In genomic region chr1:136588908-136589307, GRCm38 (mm10) we compare ENCODE assay signal across 8 mouse cellular contexts. TPM values are rescaled to one million over a fixed set of nuclear protein-coding genes. Genes with fewer than 3 reads are reported as not detected.
A peak's percentile ranks its signal among the peaks of the same experiment; 100 is the strongest.
DNase-seq lines count a peak whose midpoint lies in the region; ATAC-seq and TF ChIP-seq lines count a peak whose summit lies in the region.

No protein-coding gene starts in this region.

- intact Hi-C loops in heart, postnatal 14 days (cut with DNase I): no loop called here

- TF ChIP-seq CTCF in thymus, adult 2 months (IDR thresholded peaks at IDR 0.05; ENCODE audit: borderline replicate concordance, control insufficient read depth, extremely low read depth, insufficient read depth, low read length, poor library complexity): no peak

- H3K9ac ChIP-seq in kidney, embryonic 16.5 days (replicated peaks; ENCODE audit: low read length): no peak overlapping the region
- H3K9ac ChIP-seq in hindbrain, embryonic 15.5 days: no peak overlapping the region

- peaks cover 6% of the 10 kb centered on the region; the same call in 1 of the 2 replicates for H3K4me1 ChIP-seq in kidney, embryonic 16.5 days (ENCODE audit: insufficient read depth, low read length)
- H3K4me1 ChIP-seq in hindbrain, embryonic 15.5 days (replicated peaks): peaks cover 10% of the 10 kb centered on the region; the same call in 1 of the 2 replicates
- H3K4me1 ChIP-seq in thymus, adult 2 months (replicated peaks; ENCODE audit: control insufficient read depth, insufficient read depth, low read length): no peaks in the 10 kb centered on the region

- whole genome bisulfite sequencing in kidney, embryonic 16.5 days: 21% methylated on average over 9 of the region's 9 CpGs
- 17% methylated on average over 9 of the region's 9 CpGs for WGBS in hindbrain, embryonic 15.5 days
- WGBS in thymus, adult 2 months: 52% methylated on average over 9 of the region's 9 CpGs

- H3K27me3 ChIP-seq in kidney, embryonic 16.5 days (ENCODE audit: insufficient read depth, low read length): no peaks in the 10 kb centered on the region; the same call in 1 of the 2 replicates
- H3K27me3 ChIP-seq in hindbrain, embryonic 15.5 days: no peaks in the 10 kb centered on the region
- no peaks in the 10 kb centered on the region for H3K27me3 ChIP-seq in thymus, adult 2 months (ENCODE audit: control insufficient read depth, insufficient read depth, low read length)

- H3K4me3 ChIP-seq in kidney, embryonic 16.5 days (ENCODE audit: low read length): no peak overlapping the region
- H3K4me3 ChIP-seq in hindbrain, embryonic 15.5 days: peak overlapping the region; percentile 15; the same call in 1 of the 2 replicates
- H3K4me3 ChIP-seq in thymus, adult 2 months (ENCODE audit: control insufficient read depth, insufficient read depth, low read length): no peak overlapping the region

- no peak for ATAC-seq in kidney, embryonic 16.5 days (ENCODE audit: low FRiP score, low TSS enrichment)
- ATAC-seq in hindbrain, embryonic 15.5 days (ENCODE audit: low FRiP score, low read depth): no peak

- H3K4me2 ChIP-seq in kidney, embryonic 16.5 days (replicated peaks; ENCODE audit: low read depth, low read length): peak overlapping the region; percentile 36
- H3K4me2 ChIP-seq in hindbrain, embryonic 15.5 days: peak overlapping the region; percentile 48

- H3K9me3 ChIP-seq in kidney, embryonic 16.5 days (ENCODE audit: low read length): no peaks in the 10 kb centered on the region
- H3K9me3 ChIP-seq in hindbrain, embryonic 15.5 days: no peaks in the 10 kb centered on the region

- TF ChIP-seq POLR2A in thymus, adult 2 months (IDR thresholded peaks at IDR 0.05; ENCODE audit: control insufficient read depth, extremely low read depth, insufficient read depth, low read length, poor library complexity): no peak

- no peaks in the 10 kb centered on the region for H3K36me3 ChIP-seq in kidney, embryonic 16.5 days (ENCODE audit: insufficient read depth, low read length)
- no peaks in the 10 kb centered on the region for H3K36me3 ChIP-seq in hindbrain, embryonic 15.5 days
- H3K36me3 ChIP-seq in thymus, adult 2 months (ENCODE audit: control insufficient read depth, insufficient read depth, low read length): no peaks in the 10 kb centered on the region

- no peak for DNase-seq in kidney, adult 18-20 months
- DNase-seq in embryo, embryonic 11 days: peak; percentile 72
- peak; percentile 47 for DNase-seq in neural tube, embryonic 10.5 days (ENCODE audit: extremely low spot score, low spot score)
- no peak for DNase-seq in thymus, adult 2 months
- DNase-seq in heart, postnatal 14 days: no peak
- no peak for DNase-seq in cerebellum, adult 9-11 months

- H3K27ac ChIP-seq in kidney, embryonic 16.5 days (ENCODE audit: low read length): no peak overlapping the region
- no peak overlapping the region for H3K27ac ChIP-seq in hindbrain, embryonic 15.5 days (replicated peaks)
- no peak overlapping the region for H3K27ac ChIP-seq in thymus, adult 2 months (ENCODE audit: control insufficient read depth, insufficient read depth, low read length)

RNA-seq across cellular contexts. Expression of gene Zfp281, which starts 35.8 kb away (rescaled TPM):
- 19.5 and 20.8 TPM in 2 replicates for polyA plus RNA-seq in kidney, embryonic 16.5 days (2015; fragmentation: Nextera tagmentation; extraction: Ambion mirVana)
- polyA plus RNA-seq in hindbrain, embryonic 15.5 days (2015; fragmentation: Nextera tagmentation; extraction: Ambion mirVana): 20.5 and 20.6 TPM in 2 replicates
- 6.2 TPM in 2 replicates for polyA plus RNA-seq in thymus, adult 2 months (2012; rRNA removed)
- 10 to 100 TPM; 11.3 to 11.5 TPM for total RNA-seq in heart, postnatal 14 days (2021)

Comparison
In these comparisons a context has a peak if more than half of its experiments do, and no peak if none do; other contexts are left out.
1. DNase-seq: peak in embryo, embryonic 11 days (single experiment) and neural tube, embryonic 10.5 days (single experiment); none in kidney, adult 18-20 months (single experiment), thymus, adult 2 months (single experiment), heart, postnatal 14 days (0 of 2) and cerebellum, adult 9-11 months (single experiment).